Mouse (Mus musculus): ENCODE results near the gene Ndufb4.
"Not testable (repeated sequence)": the region's sequence is repeated elsewhere in the genome, so short reads cannot be mapped to it uniquely, and the experiment has no call there.

Ndufb4 gene

DNA sequence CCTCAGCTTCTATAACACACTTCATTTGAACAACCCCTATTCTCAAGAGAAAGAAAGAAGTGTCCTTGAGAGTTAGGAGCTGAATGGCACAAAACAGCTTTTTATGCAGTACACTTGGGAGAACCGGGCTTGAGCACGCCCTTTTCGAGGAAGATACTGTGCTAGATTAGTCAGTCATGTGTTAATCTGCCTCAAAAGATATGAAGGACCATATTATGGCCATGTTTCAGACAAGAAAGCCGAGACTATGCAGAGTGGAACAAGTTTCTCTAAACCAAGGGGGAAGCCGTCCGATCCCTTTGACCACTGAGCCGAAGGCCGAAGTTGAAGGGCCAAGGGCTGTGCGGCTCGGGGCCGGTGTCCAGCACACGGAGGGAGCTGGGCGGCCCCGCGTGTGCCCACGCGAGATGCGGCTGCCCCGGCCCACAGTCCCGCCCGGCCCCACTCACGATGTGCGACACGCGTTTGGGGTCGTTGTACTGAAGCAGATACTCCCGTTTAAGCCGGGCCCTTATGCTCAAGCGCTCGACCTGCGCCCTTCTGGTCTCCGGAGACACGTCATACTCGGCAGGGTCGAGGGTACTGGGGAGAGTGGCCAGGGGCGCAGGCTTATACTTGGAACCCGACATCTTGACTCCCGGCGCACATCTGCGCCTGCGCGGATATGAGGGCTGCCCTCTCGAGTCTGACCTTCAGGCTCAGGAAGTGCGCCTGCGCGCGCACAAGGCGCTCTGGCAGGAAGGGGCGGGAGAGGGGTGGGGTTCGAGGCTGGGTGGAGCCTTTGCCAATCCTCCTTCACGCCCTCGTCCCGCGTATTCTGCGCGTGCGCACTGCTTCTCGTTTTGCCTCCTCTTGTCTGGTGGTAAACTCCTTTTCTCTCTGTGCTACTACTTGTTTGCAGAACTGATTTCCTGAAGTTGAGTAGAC lies at the start of gene Ndufb4:
Ndufb4 (minus strand) TSS at position 723 of the 927 bp plus-strand sequence.
- peak; percentile 86 to 97 for DNase-seq (ENCODE audit: low spot score in 2 of 2)

- no peak for DNase-seq (ENCODE audit: low spot score in 2 of 2)
Measured at GRCm38 (mm10) chr16:37703884-37704283, 49.6 kb upstream of the Ndufb4 start.

GRCm38 (mm10) chr16:37700071-37700470 lies 45.8 kb upstream of the Ndufb4 start:
- not testable (repeated sequence) for DNase-seq (ENCODE audit: low spot score in 2 of 2)

DNA sequence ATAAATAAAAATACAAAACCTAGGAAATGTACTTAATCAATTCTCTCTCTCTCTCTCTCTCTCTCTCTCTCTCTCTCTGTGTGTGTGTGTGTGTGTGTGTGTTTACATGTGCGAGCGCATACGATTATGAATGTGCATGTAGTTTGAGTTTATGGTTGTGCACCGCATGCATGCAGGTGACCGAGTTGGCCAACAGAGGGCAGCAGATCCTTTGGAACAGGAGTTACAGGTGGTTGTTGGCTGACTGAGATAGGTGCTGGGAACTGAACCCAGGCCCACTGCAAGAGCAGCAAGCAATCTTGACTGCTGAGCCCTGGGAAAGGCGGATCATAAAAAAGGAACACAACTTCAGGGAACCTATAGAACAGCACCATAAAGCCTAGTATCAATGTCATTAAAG lies 44.5 kb upstream of the Ndufb4 start:
- no peak for DNase-seq (ENCODE audit: low spot score in 2 of 2)

DNA sequence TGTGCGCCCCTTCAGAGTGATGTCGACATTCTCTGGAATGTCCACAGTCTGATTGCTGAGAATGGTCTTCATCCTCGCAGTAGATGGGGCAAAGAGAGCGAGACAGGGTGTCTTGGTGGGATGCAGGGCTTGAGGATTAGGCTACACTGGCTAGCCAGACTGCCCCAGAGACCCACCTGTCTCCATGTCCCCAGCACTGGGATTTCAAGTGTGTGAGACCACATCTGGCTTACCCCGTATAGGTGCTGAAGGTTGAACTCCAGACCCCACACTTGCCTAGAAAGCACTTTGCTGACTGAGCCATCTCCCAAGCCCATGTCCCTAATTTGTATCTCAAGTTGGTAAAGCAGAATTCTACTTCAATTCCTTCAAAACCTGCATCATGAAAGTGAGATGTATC lies 43.0 kb upstream of the Ndufb4 start:
- DNase-seq (ENCODE audit: low spot score in 2 of 2): no peak

GRCm38 (mm10) chr16:37690932-37691730 lies 36.9 kb upstream of the Ndufb4 start:
- DNase-seq (ENCODE audit: low spot score in 2 of 2): peak in 1 of 2 experiments; percentile 34

- DNase-seq (ENCODE audit: low spot score in 2 of 2): no peak
Measured at GRCm38 (mm10) chr16:37690465-37690864, 36.2 kb upstream of the Ndufb4 start.

GRCm38 (mm10) chr16:37689934-37690333 lies 35.7 kb upstream of the Ndufb4 start:
- DNase-seq (ENCODE audit: low spot score in 2 of 2): no peak

DNA sequence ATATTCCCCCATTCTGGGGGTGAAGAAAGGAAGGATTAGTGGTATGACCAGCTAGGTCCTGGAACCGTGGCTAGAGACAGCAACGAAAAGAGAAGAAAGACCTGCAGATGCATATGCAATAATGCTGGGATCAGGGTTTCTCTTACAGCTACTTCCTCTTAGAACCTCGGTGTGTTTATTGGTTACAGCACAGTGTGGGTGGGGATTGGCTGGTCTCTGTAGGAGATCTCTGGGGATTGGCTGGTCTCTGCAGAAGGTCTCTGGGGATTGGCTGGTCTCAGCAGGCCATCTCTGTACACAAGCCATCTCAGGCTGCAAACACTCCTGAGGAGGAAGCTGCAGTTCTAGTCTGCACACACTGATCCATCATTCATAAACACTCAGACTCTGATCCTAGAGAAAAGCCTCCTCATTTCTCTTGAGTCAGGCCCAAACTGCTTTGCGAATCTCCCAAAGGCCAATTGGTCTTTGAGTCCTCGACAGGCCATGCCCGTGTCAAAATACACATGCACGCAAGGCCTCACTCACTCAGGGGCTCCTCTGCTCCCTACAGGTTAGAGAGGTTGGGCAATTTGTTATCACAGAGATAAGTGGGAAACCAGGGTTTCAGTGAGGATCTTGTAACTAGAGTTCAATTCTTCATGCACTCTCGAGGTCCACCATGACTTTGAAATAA lies 35.1 kb upstream of the Ndufb4 start:
- DNase-seq (ENCODE audit: low spot score in 2 of 2): peak in 1 of 2 experiments; percentile 59

GRCm38 (mm10) chr16:37688181-37688580 lies 33.9 kb upstream of the Ndufb4 start:
- peak in 1 of 2 experiments; percentile 59 for DNase-seq (ENCODE audit: low spot score in 2 of 2)

- DNase-seq (ENCODE audit: low spot score in 2 of 2): no peak
Measured at GRCm38 (mm10) chr16:37687301-37687980, 33.2 kb upstream of the Ndufb4 start.

DNA sequence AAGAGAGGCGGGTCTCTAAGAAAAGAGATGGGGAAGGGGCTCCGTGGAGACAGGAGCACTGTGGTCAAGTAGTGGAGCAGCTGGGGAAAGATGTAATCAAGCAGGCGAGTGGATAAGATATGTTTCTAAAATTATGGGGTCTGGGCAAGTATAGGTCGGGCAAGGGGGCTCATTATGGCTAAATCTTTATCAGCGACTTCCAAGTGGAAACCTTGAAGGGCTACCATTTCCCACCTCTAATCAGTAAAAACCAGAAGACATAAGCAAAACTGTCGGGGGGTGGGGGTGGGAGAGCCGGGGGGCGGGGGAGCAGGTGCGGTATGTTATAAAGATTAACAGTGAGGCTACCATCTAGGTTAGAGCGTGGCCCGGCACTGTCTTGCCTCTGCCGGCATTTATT lies 32.6 kb upstream of the Ndufb4 start:
- DNase-seq (ENCODE audit: low spot score in 2 of 2): no peak

- DNase-seq (ENCODE audit: low spot score in 2 of 2): no peak
Measured at GRCm38 (mm10) chr16:37685946-37686600, 31.8 kb upstream of the Ndufb4 start.

GRCm38 (mm10) chr16:37684634-37685441 lies 30.6 kb upstream of the Ndufb4 start:
- peak; percentile 64 to 84 for DNase-seq (ENCODE audit: low spot score in 2 of 2)

DNA sequence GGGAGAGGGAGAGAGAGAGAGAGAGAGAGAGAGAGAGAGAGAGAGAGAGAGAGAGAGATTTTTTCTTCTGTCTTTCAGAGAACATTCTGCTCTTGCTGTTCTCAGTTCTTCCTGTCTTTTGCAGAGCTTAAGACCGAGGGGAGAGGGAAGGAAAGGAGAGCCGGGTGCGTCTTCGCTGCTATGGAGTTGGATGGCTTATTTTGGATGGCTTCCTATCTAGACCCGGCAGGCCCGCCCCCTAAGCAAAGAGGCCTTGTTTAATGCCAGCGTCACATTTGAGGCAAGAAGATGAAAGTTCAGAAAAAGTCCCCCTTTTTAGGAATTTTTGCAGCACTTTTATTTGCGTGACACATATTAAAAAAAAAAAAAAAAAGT lies 30.0 kb upstream of the Ndufb4 start:
- peak in 1 of 2 experiments; percentile 24 for DNase-seq (ENCODE audit: low spot score in 2 of 2)

- DNase-seq (ENCODE audit: low spot score in 2 of 2): no peak
Measured at GRCm38 (mm10) chr16:37683154-37684130, 29.2 kb upstream of the Ndufb4 start.

DNA sequence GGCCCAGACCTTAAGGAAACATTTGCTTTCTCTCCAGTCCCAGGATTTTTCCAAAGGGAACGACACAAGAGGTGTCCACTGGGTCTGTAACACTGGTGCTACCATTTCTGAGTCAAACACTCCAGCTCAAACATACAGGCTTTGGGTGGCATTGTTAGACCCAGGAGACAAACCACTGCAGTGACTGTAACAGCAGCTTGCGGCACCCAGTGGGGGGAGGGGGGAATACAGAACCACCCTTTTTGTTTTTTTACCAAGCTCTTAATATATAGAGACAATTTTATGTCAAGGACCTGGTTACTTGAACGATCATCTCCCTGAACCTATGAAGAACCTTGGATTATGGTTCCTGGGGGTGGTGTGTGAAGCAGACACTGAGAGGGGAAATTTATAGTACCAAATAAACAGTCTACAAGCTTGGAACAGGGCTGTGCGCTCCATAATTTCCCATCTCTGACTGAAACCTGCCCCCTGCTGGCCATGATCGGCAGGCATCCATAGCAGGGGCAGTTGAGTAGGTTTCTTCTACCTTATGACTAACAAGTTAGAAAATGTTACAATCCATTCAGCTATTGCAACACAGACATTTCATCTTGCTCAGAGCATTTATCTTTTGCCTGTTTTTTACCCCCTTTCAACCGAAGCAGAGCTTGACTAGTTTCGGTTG lies 28.2 kb upstream of the Ndufb4 start:
- peak; percentile 35 to 81 for DNase-seq (ENCODE audit: low spot score in 2 of 2)

GRCm38 (mm10) chr16:37680831-37681230 lies 26.6 kb upstream of the Ndufb4 start:
- DNase-seq (ENCODE audit: low spot score in 2 of 2): no peak
